Mouse (Mus musculus): ENCODE results near the gene 1700023F06Rik. TPM values are rescaled to one million over a fixed set of nuclear protein-coding genes. Genes with fewer than 3 reads are reported as not detected.

Gene 1700023F06Rik
- total RNA-seq (2021) = under 1 TPM in 1 of 2 experiments, not detected in 1; 0.27 TPM
- long read RNA-seq, experiment 1 = 0 reads
- long read RNA-seq, experiment 2 = 0 reads

GRCm38 (mm10) chr11:103208458-103208857 lies at the start of gene 1700023F06Rik:
TSS of gene 1700023F06Rik (minus strand) at chr11:103208558.
- no peak for DNase-seq

GRCm38 (mm10) chr11:103257938-103258481 lies 49.7 kb upstream of the 1700023F06Rik start:
- peak; percentile 49 for DNase-seq

- no peak for DNase-seq
Measured at GRCm38 (mm10) chr11:103253605-103254004, 45.2 kb upstream of the 1700023F06Rik start.

- DNase-seq = no peak
Measured at GRCm38 (mm10) chr11:103252380-103252779, 44.0 kb upstream of the 1700023F06Rik start.

GRCm38 (mm10) chr11:103250324-103250723 lies 42.0 kb upstream of the 1700023F06Rik start:
- DNase-seq = no peak

- no peak for DNase-seq
Measured at GRCm38 (mm10) chr11:103249509-103249908, 41.2 kb upstream of the 1700023F06Rik start.

GRCm38 (mm10) chr11:103248837-103249236 lies 40.5 kb upstream of the 1700023F06Rik start:
- DNase-seq = no peak

- peak; percentile 78 for DNase-seq
Measured at GRCm38 (mm10) chr11:103247504-103248177, 39.3 kb upstream of the 1700023F06Rik start.

- DNase-seq = no peak
Measured at GRCm38 (mm10) chr11:103246731-103247290, 38.5 kb upstream of the 1700023F06Rik start.

- peak; percentile 70 for DNase-seq
Measured at GRCm38 (mm10) chr11:103246081-103246730, 37.8 kb upstream of the 1700023F06Rik start.

GRCm38 (mm10) chr11:103244856-103245255 lies 36.5 kb upstream of the 1700023F06Rik start:
- DNase-seq = no peak

- peak; percentile 45 for DNase-seq
Measured at GRCm38 (mm10) chr11:103240740-103241139, 32.4 kb upstream of the 1700023F06Rik start.

- DNase-seq = no peak
Measured at GRCm38 (mm10) chr11:103237757-103238156, 29.4 kb upstream of the 1700023F06Rik start.

- DNase-seq = no peak
Measured at GRCm38 (mm10) chr11:103236903-103237302, 28.5 kb upstream of the 1700023F06Rik start.

- no peak for DNase-seq
Measured at GRCm38 (mm10) chr11:103236431-103236830, 28.1 kb upstream of the 1700023F06Rik start.

- DNase-seq = no peak
Measured at GRCm38 (mm10) chr11:103235702-103236101, 27.3 kb upstream of the 1700023F06Rik start.

GRCm38 (mm10) chr11:103234447-103234846 lies 26.1 kb upstream of the 1700023F06Rik start:
- DNase-seq = no peak

- peak; percentile 89 for DNase-seq
Measured at GRCm38 (mm10) chr11:103232966-103233365, 24.6 kb upstream of the 1700023F06Rik start.

- no peak for DNase-seq
Measured at GRCm38 (mm10) chr11:103231367-103231766, 23.0 kb upstream of the 1700023F06Rik start.

GRCm38 (mm10) chr11:103230626-103231025 lies 22.3 kb upstream of the 1700023F06Rik start:
- DNase-seq = no peak

- no peak for DNase-seq
Measured at GRCm38 (mm10) chr11:103229608-103230007, 21.2 kb upstream of the 1700023F06Rik start.

- DNase-seq = no peak
Measured at GRCm38 (mm10) chr11:103223951-103224456, 15.6 kb upstream of the 1700023F06Rik start.

GRCm38 (mm10) chr11:103223444-103223843 lies 15.1 kb upstream of the 1700023F06Rik start:
- no peak for DNase-seq
